Mouse (Mus musculus): ENCODE results near the gene Ccdc180. TPM values are rescaled to one million over a fixed set of nuclear protein-coding genes. Genes with fewer than 3 reads are reported as not detected.

Gene Ccdc180
- 0.32 and 1.2 TPM in 2 replicates for polyA plus RNA-seq (2012; ENCODE audit: insufficient read depth, insufficient read length, missing spikeins)

- TF ChIP-seq POLR2A (IDR thresholded peaks at IDR 0.05; ENCODE audit: borderline replicate concordance, low read depth, low read length) (no peak), CTCF (IDR thresholded peaks at IDR 0.05; ENCODE audit: low read depth, low read length) (no peak)
- no peak within 1 kb of the TSS for H3K4me3 ChIP-seq (ENCODE audit: insufficient read depth, low read length)
- peaks cover 13% of the 10 kb centered on the region for H3K4me1 ChIP-seq (ENCODE audit: control insufficient read depth, insufficient read depth, low read length)
- H3K27ac ChIP-seq (ENCODE audit: insufficient read depth, low read depth, low read length): peak within 1 kb of the TSS; percentile 80
Observed at GRCm38 (mm10) chr4:45890066-45890761, at the start of gene Ccdc180. Gene Ccdc180, plus strand, starts transcription at chr4:45890303.

GRCm38 (mm10) chr4:45844355-45844754 is 45.7 kb upstream of the Ccdc180 start:
- H3K4me1 ChIP-seq (ENCODE audit: control insufficient read depth, insufficient read depth, low read length): peaks cover 18% of the 10 kb centered on the region
- H3K27ac ChIP-seq (ENCODE audit: insufficient read depth, low read depth, low read length): no peak overlapping the region
- no peak overlapping the region for H3K4me3 ChIP-seq (ENCODE audit: insufficient read depth, low read length)
- no peak for TF ChIP-seq POLR2A (IDR thresholded peaks at IDR 0.05; ENCODE audit: borderline replicate concordance, low read depth, low read length)
- peak; percentile 31; the same call in 1 of the 2 replicates for TF ChIP-seq CTCF (IDR thresholded peaks at IDR 0.05; ENCODE audit: low read depth, low read length)

- peaks cover 35% of the 10 kb centered on the region for H3K4me1 ChIP-seq (ENCODE audit: control insufficient read depth, insufficient read depth, low read length)
- H3K4me3 ChIP-seq (ENCODE audit: insufficient read depth, low read length): no peak overlapping the region
- no peak for TF ChIP-seq POLR2A (IDR thresholded peaks at IDR 0.05; ENCODE audit: borderline replicate concordance, low read depth, low read length)
- TF ChIP-seq CTCF (IDR thresholded peaks at IDR 0.05; ENCODE audit: low read depth, low read length): no peak
- no peak overlapping the region for H3K27ac ChIP-seq (ENCODE audit: insufficient read depth, low read depth, low read length)
Observed at GRCm38 (mm10) chr4:45846263-45846662, 43.8 kb upstream of the Ccdc180 start.

DNA sequence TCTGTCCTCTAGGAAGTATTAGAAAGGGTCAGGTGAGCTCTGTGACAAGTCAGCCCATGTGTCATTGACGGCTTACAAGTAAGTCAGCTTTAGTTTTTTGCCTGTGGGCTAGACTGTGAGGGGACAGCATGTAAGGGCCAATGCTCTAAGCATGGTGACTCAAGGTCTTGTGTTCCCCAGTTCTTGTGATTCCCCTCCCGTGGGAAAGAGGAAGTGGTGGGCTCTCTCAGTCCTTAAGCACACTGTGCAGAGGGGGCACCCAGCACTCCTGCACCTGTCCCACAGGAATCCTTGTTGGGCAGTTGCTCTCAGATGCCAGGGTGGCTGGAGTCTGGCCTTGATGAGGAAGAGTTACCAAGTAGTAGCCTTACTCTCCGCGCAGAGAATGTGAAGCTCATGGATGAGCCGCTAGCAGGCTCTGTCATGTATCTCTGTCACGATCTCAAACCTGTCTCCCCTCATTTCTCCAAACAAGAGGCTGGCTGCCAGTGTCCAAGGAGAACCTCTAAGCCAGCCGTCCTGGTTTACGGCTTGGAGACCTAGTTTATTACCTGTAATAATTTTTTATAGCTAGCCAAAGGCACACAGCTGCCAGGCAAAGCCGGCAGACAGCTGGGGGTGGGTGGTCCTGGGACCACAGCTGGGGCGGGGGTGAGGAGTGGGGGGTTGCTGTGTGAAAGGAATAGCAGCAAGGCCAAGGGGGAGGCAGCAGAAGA is 41.8 kb upstream of the Ccdc180 start, which contains the start of gene Stra6l:
Gene Stra6l, plus strand, starts transcription at position 556 of the 716 bp plus-strand sequence.
- TF ChIP-seq CTCF (IDR thresholded peaks at IDR 0.05; ENCODE audit: low read depth, low read length): no peak
- no peak for TF ChIP-seq POLR2A (IDR thresholded peaks at IDR 0.05; ENCODE audit: borderline replicate concordance, low read depth, low read length)
- Histone ChIP-seq H3K4me3 (ENCODE audit: insufficient read depth, low read length) (no peak within 1 kb of the TSS), H3K27ac (ENCODE audit: insufficient read depth, low read depth, low read length) (peak within 1 kb of the TSS; percentile 78), H3K4me1 (ENCODE audit: control insufficient read depth, insufficient read depth, low read length) (peaks cover 46% of the 10 kb centered on the region)

DNA sequence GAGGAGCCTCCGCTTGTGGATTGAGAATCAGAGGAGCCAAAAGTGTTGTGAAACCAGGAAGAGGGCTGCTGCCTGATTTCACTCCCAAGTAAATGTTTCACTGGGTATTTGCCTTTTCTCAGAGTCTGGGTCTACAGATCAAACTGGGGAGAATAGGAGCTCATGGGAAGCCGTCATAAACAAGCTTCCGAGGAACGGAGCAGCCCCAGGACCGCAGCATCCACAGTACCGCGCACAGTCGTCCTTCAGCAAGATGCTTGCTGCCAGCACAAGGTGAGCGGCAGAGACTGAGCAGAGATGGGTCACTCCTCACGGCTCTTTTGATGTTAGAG is 41.3 kb upstream of the Ccdc180 start:
- H3K4me3 ChIP-seq (ENCODE audit: insufficient read depth, low read length): no peak overlapping the region
- H3K27ac ChIP-seq (ENCODE audit: insufficient read depth, low read depth, low read length): peak overlapping the region; percentile 78
- TF ChIP-seq POLR2A (IDR thresholded peaks at IDR 0.05; ENCODE audit: borderline replicate concordance, low read depth, low read length): no peak
- no peak for TF ChIP-seq CTCF (IDR thresholded peaks at IDR 0.05; ENCODE audit: low read depth, low read length)
- peaks cover 51% of the 10 kb centered on the region for H3K4me1 ChIP-seq (ENCODE audit: control insufficient read depth, insufficient read depth, low read length)

DNA sequence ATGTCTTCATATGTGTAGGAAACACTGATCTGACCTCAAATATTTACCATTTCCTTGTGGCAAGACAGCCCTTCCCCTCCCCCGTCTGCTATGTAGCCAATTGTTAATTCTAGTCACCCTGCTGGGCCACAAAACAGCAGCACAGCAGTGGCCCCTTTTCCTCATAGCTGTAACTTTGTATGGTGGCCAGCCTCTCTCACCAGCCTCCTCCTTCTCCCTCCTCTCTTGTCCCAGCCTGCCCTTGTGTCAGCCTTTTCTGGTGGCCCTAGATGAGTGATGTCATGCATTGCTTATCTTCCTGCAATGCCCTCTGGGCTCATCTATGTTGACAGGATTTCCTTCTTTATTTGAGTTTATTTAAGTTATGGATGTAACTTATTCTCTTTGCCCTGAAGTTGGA is 40.7 kb upstream of the Ccdc180 start:
- H3K4me1 ChIP-seq (ENCODE audit: control insufficient read depth, insufficient read depth, low read length): peaks cover 54% of the 10 kb centered on the region
- no peak overlapping the region for H3K4me3 ChIP-seq (ENCODE audit: insufficient read depth, low read length)
- peak overlapping the region; percentile 78 for H3K27ac ChIP-seq (ENCODE audit: insufficient read depth, low read depth, low read length)
- TF ChIP-seq CTCF (IDR thresholded peaks at IDR 0.05; ENCODE audit: low read depth, low read length) (no peak), POLR2A (IDR thresholded peaks at IDR 0.05; ENCODE audit: borderline replicate concordance, low read depth, low read length) (no peak)

- Histone ChIP-seq H3K4me3 (ENCODE audit: insufficient read depth, low read length) (no peak overlapping the region), H3K4me1 (ENCODE audit: control insufficient read depth, insufficient read depth, low read length) (peaks cover 54% of the 10 kb centered on the region), H3K27ac (ENCODE audit: insufficient read depth, low read depth, low read length) (peak overlapping the region; percentile 54)
- TF ChIP-seq POLR2A (IDR thresholded peaks at IDR 0.05; ENCODE audit: borderline replicate concordance, low read depth, low read length) (no peak), CTCF (IDR thresholded peaks at IDR 0.05; ENCODE audit: low read depth, low read length) (no peak)
Observed at GRCm38 (mm10) chr4:45851640-45852051, 38.5 kb upstream of the Ccdc180 start.

GRCm38 (mm10) chr4:45853496-45854246 is 36.4 kb upstream of the Ccdc180 start:
- no peak overlapping the region for H3K27ac ChIP-seq (ENCODE audit: insufficient read depth, low read depth, low read length)
- no peak for TF ChIP-seq CTCF (IDR thresholded peaks at IDR 0.05; ENCODE audit: low read depth, low read length)
- TF ChIP-seq POLR2A (IDR thresholded peaks at IDR 0.05; ENCODE audit: borderline replicate concordance, low read depth, low read length): no peak
- H3K4me3 ChIP-seq (ENCODE audit: insufficient read depth, low read length): no peak overlapping the region
- H3K4me1 ChIP-seq (ENCODE audit: control insufficient read depth, insufficient read depth, low read length): peaks cover 43% of the 10 kb centered on the region

DNA sequence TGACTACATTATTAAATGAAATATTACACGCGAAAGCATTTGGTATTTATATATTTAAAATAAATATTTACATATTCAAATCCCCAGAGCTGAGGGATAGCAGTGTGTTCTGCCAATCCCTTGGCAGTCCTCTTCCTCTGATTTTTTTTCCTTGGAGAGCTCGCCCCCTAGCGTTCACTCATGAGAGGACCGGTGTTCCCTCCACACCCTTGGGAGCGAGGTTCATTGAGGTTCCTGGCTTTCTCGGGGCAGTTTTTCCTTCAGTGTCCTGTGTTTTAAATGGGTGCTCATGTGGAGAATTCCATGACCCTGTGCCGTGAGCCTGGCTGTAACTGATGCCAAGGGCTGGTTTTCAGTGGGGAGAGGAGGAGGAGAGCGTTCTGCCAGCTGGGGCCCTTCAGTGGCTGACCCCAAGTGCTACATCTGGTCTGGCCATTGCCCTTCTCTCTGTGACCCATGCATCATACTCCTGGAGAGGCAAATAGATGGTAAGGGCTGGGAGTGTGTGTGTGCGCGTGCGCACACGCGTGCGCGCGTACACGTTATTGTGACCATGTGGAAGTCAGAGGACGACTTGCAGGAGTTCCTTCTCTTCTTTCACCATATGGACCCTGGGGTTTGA is 34.2 kb upstream of the Ccdc180 start:
- no peak overlapping the region for H3K27ac ChIP-seq (ENCODE audit: insufficient read depth, low read depth, low read length)
- H3K4me1 ChIP-seq (ENCODE audit: control insufficient read depth, insufficient read depth, low read length): peaks cover 23% of the 10 kb centered on the region
- TF ChIP-seq CTCF (IDR thresholded peaks at IDR 0.05; ENCODE audit: low read depth, low read length) (peak; percentile 75), POLR2A (IDR thresholded peaks at IDR 0.05; ENCODE audit: borderline replicate concordance, low read depth, low read length) (no peak)
- no peak overlapping the region for H3K4me3 ChIP-seq (ENCODE audit: insufficient read depth, low read length)

Measured in bone marrow macrophage, adult 2 months (primary cell).